Mouse (Mus musculus) T-helper 1 cell (primary cell): ENCODE measurements at regions not wholly inside any gene's neighbourhood (a gene's known extent, or its start where the extent isn't known, plus 50 kb on each side); places are given as distances from the start of the nearest gene placed in this dataset.

ENCODE experiments used
- in situ Hi-C: fragments of 300-600 bp; cut with MboI, MseI; formaldehyde crosslinking; loops from one replicate; pipeline ENCODE4 v1.15.1; 2025; ENCODE audit warnings: high pct_unique_total_duplicates

DNA sequence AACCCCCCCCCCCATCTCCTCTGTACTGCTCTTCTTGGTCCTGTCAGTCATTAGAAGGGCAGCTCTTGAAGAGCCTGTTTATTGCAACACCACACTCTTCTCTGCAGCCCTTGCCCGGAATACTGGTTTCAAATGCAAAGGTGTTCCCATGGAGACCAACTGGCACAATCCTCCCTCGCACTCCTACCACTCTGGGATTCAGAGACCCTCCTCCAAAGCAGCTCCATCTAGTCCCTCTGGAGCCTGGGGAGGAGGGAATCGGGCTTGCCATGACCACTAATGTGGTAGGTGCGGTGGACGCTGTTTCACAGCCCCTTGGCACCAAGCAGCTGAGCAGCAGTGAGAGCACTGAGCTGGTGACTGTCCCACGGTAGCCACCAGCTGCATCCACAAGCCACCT lies 83.1 kb downstream of the Stk35 start:
- in situ Hi-C loops = no loop called here

GRCm38 (mm10) chr2:129884316-129884715 lies 84.0 kb downstream of the Stk35 start:
- in situ Hi-C loops = no loop called here

GRCm38 (mm10) chr2:129885536-129885935 lies 85.2 kb downstream of the Stk35 start:
- in situ Hi-C loops = no loop called here

GRCm38 (mm10) chr2:129893231-129893630 lies 92.9 kb downstream of the Stk35 start:
- in situ Hi-C loops = loop anchor here (10.0 kb wide), 2 partner anchors 332 to 712 kb away; no protein-coding TSS in a partner anchor

GRCm38 (mm10) chr2:129893832-129894231 lies 93.5 kb downstream of the Stk35 start:
- in situ Hi-C loops = loop anchor here (10.0 kb wide), 2 partner anchors 331 to 711 kb away; no protein-coding TSS in a partner anchor

GRCm38 (mm10) chr2:129894906-129895305 lies 94.6 kb downstream of the Stk35 start:
- in situ Hi-C loops = loop anchor here (10.0 kb wide), 2 partner anchors 330 to 710 kb away; no protein-coding TSS in a partner anchor

DNA sequence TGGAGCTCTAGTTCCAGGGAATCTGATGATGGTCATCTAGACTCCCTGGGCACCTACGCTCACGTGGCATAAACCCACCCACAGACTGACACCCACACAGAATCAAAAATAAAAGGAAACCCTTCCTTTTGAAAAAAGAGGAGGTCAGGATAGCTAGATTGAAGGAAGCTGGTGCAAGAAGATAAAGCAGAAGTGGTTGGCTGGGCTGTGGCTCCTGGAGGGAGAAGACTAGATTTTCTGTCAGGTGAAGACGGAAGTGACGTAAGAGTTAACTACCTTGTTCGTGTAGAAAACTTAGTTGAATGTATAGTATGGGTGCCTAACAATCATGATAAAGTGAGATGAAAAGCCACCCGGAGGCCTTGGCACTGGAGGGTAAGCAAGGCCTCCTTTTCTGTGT lies 95.1 kb downstream of the Stk35 start:
- in situ Hi-C loops = loop anchor here (10.0 kb wide), 2 partner anchors 329 to 709 kb away; no protein-coding TSS in a partner anchor

DNA sequence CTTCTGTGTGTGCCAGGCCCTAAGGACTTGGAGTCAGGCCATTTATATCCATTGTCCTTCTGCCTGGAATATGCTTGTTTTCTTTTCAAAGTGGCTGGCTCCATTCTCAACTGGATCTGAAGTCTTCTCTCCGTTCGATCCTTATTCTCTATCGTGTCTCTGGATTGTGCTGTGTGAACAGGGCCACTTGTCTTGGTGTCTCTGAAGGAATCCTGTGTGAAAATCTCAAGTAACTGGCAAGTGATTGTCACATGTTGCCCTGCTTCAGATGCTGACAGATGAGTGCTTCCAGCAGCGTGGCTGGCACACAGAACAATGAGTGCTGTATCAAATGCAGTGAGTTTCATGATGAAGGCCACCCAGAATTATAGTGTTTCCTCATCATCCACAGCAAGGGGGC lies 96.4 kb downstream of the Stk35 start:
- in situ Hi-C loops = loop anchor here (10.0 kb wide), 2 partner anchors 328 to 708 kb away; no protein-coding TSS in a partner anchor

DNA sequence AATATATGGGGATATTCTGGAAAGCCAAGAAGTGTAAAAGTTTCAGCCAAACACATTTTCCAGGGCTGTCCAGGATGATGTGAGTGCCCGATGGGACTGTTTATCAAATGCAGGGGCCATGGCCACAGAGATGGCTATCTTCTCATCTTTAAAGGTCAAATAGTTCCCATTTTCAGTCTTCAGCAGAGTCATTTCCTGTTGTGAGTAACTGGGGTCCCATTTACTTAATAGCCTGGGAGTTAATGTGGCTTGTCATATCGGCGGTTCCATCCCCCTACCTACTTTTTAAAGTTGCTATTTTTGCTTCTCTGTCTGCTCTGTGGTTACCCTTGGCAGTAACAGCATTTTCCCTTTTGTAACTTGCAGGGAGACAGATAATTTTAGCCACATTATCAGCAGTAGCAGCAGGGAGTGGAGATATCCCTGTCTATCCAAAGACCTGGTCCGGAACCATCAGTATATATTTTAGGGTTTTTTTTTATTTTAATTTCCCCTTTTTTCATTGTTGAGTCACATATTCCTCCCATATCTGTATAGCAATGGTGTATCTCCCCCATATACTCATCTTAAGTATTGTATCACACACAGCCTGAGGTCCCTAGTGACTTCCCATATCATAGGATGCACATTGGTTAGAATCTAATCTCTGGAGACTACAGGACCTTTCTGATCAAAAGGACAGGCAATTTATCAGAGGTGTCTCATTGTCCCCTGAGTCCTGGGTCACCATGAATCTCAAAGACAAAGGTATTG lies 103.2 kb downstream of the Stk35 start:
- in situ Hi-C loops = no loop called here

- in situ Hi-C loops = no loop called here
These were observed 104.4 kb downstream of the Stk35 start for GRCm38 (mm10) chr2:129904753-129905152.

DNA sequence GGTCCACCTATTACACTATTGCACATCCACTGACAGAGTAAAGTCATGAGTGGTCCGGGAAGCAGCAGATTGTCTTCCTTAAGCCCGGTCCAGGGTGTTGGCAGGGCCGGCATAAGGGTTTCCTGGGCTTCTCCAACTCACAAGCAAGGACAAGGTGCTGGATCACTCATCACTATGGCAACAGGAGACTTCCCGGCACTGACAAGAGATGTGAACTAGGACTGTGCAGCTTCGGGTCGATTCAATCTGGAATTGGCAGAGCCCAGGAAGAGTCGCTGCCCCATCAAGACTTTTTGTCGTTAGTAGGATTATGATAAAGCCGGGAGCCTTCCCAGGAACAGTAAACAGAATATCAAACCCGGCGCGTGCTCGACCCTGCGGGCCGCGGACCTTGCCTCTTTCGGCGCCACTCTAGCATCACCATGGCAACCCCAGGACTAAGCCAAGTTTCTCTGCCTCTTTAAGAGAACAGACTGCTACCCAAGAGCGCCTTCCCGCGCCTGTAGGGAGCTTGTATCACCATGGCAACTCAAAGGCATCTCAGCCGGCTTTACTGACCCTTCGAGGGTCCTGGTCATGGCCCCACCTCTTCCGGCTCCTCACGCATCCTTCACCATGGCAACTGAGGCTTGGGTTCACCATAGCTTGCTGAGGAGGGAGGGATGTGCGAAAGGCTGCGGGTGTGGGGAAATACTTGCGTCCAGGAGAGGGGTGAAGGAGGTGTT lies 103.3 kb upstream of the Tgm3 start:
- in situ Hi-C loops = no loop called here

DNA sequence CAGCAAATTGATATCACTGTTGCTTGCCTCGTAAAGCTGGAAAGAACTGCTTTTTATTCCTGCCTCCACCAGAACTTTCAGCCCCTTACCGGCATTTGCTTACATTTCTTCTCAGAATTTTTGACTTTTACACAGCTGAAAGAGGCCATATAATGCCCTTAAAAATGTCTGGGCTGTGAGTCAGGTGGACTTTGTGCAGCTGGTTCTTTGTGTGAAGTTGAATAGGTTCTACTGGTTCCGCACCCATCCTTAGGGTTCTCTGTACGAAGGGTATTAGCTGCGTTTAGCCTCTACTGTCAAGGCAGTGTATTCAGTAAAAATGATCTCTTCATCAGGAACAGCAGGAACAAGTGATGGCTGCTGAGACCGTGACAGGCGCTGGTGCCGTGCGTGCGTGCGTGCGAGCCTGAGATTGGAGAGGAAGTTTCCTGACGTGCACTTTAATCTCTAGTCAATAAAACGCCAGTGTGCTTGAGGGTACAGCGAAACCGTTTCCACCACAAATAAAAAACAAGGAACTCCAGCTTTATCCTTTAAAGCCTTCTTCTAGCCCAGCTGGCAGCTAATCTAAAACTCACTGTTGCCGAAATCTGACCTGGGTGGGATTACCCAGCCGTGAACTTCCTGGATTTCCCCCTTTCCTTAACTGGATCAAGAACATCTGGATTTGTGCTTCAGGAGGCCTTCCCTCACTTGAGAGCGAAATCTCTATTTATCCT lies 100.8 kb upstream of the Tgm3 start:
- in situ Hi-C loops = no loop called here

DNA sequence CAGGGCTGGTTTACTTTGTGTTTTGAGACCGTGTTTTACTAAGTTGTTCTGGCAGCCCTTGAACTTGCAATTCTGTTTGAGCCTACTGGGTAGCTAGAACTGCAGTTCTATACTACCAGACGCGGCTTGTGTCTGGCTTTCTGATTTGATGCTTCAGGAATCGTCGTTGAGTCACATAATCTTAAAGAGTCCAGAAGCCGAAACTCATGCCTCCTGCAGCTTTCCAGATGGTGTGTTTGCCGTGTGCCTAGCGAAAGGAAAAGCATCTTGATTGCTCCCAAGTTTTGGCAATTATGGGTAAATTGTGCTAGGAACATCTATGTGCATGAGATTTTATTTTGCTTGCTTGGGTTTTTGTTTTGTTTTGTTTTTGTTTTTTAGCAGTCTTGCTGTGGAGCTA lies 99.6 kb upstream of the Tgm3 start:
- in situ Hi-C loops = no loop called here

- in situ Hi-C loops = no loop called here
These were observed 97.9 kb upstream of the Tgm3 start for GRCm38 (mm10) chr2:129914261-129914660.

- in situ Hi-C loops = no loop called here
These were observed 95.7 kb upstream of the Tgm3 start for GRCm38 (mm10) chr2:129916411-129916810.

GRCm38 (mm10) chr2:129918141-129918790 lies 93.9 kb upstream of the Tgm3 start:
- in situ Hi-C loops = no loop called here

DNA sequence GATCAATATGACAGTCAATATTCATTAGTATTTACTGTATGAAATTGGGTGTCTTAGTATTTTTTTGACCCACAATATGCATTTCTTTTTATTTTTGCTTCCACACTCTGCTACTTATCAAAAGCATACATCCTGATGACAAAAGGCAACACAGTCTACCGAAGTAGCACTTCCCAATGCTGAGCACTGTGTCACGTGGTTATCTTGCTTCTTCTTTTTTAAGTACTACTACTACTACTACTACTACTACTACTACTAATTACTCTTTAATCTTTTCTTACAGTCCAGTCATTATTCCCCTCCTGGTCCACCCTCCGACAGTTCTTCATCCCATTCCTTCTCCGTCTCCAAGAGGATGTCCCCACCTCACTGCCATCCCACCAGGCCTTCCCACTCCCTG lies 92.6 kb upstream of the Tgm3 start:
- in situ Hi-C loops = no loop called here

- in situ Hi-C loops = no loop called here
These were observed 84.9 kb upstream of the Tgm3 start for GRCm38 (mm10) chr2:129927218-129927617.

- in situ Hi-C loops = no loop called here
These were observed 78.6 kb upstream of the Tgm3 start for GRCm38 (mm10) chr2:129933578-129933977.

DNA sequence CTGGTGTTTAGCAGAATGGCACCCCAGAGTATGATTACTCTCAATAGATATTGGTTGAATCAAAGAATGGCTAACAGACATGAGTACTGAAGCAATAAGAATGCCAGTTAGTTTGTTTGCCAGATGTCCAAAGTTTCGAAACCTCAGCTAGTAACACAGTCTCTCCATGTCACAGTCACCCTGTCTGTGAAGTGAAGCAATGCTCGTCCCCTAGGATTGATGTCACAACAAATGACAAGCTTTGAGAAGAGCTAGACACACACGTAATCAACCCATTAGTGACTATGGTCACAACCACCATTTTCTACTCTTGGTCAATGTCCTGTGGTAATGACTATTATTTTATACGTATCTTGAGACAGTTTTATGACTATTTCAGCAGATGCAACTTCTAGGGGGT lies 69.3 kb upstream of the Tgm3 start:
- in situ Hi-C loops = no loop called here

DNA sequence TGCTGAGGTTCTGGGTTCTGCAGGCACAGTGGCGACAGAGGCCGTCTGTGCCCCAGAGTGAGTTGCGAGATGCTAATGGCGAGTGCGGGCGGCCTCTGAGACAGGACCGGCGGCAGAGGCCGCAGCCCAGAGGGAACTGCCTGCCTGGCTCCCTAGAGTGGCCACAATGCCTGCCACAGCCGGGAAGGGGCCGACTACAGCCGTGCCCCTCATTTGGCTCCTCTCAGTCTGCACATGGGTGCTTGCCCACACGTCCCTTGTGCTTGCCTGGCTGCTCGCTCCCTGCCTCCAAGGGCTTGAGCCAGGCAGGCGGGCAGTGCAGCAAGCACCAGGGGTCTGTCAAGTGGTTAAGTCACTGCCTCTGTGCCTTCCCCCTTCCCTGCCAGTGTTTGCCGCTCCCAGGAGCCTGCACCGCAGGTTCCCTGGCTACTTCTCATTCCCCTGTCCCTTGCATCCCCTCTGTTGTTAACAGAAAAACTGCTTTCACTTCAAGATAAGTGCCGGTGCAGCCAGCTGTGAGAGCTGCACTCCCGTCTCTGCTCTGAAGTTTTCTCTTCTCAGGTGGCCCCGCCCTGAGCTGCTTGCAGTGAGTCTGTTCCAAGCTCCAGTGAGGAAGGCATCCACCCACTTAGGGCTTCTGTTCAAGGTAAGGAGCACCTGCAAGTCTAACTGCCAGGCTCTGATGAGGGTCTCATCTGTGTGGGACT lies 64.1 kb upstream of the Tgm3 start:
- in situ Hi-C loops = no loop called here
